Mouse (Mus musculus): ENCODE results near the gene Aacs.
"Not testable (repeated sequence)": the region's sequence is repeated elsewhere in the genome, so short reads cannot be mapped to it uniquely, and the experiment has no call there.

Aacs gene

GRCm38 (mm10) chr5:125475601-125476285 is at the start of gene Aacs:
Gene Aacs, plus strand, starts transcription at chr5:125475814.
- DNase-seq (ENCODE audit: low spot score in 2 of 2) = peak; percentile 93 to 96

- no peak for DNase-seq (ENCODE audit: low spot score in 2 of 2)
Observed at GRCm38 (mm10) chr5:125426343-125426742, 49.3 kb upstream of the Aacs start.

GRCm38 (mm10) chr5:125432324-125432723 is 43.3 kb upstream of the Aacs start:
- DNase-seq (ENCODE audit: low spot score in 2 of 2) = not testable (repeated sequence)

- peak; percentile 86 to 90 for DNase-seq (ENCODE audit: low spot score in 2 of 2)
Observed at GRCm38 (mm10) chr5:125433793-125434337, 41.7 kb upstream of the Aacs start, which contains the start of gene Dhx37. Gene Dhx37, minus strand, starts transcription at chr5:125434121.

DNA sequence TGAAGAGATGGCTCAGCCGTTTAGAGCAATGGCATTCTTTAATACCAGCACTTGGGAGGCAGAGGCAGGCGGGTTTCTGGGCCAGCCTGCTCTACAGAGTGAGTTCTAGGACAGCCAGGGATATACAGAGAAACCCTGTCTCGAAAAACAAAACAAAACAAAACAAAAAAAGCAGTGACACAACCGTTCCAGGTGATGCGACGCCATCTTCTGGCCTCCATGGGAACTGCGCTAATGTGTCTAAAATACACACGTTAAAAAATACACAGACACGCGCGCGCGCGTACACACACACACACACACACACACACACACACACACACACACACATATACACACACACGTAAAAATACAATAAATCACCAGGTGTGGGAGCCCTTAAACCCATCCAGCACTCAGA is 41.3 kb upstream of the Aacs start:
- DNase-seq (ENCODE audit: low spot score in 2 of 2) = not testable (repeated sequence)

DNA sequence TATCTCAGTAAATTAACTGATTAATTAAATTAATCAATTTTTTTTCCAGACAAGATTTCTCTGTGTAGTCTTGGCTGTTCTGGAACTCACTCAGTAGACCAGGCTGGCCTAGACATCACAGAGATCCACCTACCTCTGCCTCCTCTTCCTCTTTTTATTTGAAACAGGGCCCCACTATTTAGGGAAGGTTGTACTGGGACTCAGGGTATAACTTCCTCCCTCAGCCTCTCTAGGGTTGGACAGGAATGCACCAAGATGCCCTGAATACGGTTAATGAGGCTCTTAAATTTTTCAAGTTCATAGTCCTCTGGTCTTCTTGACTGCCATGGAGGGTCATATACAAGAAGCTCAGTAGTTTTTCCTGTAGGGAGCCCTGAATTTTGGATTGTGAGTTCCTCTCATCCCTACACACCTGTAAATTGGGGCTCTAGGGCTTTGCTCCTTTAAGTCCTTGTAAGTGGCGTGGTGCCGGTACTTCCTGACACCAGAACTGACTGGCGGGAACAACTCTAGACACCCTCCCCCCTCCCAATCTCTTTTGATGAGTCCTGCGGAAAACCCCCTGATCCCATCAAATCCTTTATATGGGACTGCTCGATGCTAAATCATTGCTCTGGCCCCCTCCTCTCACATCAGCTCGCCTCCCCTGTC is 34.9 kb upstream of the Aacs start:
- DNase-seq (ENCODE audit: low spot score in 2 of 2) = no peak

- peak in 1 of 2 experiments; percentile 37 for DNase-seq (ENCODE audit: low spot score in 2 of 2)
Observed at GRCm38 (mm10) chr5:125441234-125442114, 34.1 kb upstream of the Aacs start, which contains the start of gene Bri3bp. Gene Bri3bp, plus strand, starts transcription at chr5:125441568.

GRCm38 (mm10) chr5:125442136-125442995 is 33.2 kb upstream of the Aacs start:
- DNase-seq (ENCODE audit: low spot score in 2 of 2) = no peak

GRCm38 (mm10) chr5:125443335-125443734 is 32.3 kb upstream of the Aacs start:
- DNase-seq (ENCODE audit: low spot score in 2 of 2) = no peak

GRCm38 (mm10) chr5:125443915-125444314 is 31.7 kb upstream of the Aacs start:
- DNase-seq (ENCODE audit: low spot score in 2 of 2) = no peak

- no peak for DNase-seq (ENCODE audit: low spot score in 2 of 2)
Observed at GRCm38 (mm10) chr5:125444554-125444953, 31.1 kb upstream of the Aacs start.

GRCm38 (mm10) chr5:125446344-125446743 is 29.3 kb upstream of the Aacs start:
- no peak for DNase-seq (ENCODE audit: low spot score in 2 of 2)

DNA sequence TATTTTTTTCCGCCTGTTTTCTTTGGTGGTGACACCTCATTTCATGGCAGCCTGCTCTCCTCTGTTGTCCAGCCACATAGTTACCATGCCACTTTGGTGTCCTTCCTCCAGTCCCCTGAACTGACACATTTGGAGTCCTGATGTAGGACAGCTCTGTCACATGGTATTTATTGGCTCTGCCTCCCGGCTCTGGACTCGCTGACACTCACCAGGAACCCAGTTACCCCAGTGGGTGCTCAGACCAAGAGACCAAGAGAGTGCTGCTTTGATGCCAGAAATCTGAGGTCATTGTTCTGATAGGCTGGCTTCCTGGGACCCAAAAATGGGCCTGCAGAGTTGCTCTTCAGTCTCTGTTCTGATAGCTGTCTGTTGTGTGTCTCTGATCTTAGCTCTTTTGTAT is 27.6 kb upstream of the Aacs start:
- DNase-seq (ENCODE audit: low spot score in 2 of 2) = no peak

DNA sequence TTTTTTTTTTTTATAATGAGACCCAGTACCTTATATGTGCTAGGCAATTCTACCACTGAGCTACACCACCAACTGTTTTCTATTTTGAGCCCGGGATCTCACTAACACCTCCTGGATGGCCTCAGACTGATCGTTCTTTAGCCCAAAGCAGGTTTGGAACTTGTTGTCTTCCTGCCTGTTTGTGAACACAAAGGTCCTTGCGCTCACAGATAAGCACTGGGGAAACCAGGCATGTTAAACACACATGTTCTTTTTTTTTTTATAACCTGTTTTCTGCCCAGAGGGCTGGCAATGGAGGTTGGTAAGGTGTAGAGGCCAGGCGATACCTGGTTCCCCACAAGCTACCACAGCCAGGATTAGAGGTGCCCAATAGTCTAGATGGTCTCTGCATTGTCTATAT is 27.0 kb upstream of the Aacs start:
- no peak for DNase-seq (ENCODE audit: low spot score in 2 of 2)

DNA sequence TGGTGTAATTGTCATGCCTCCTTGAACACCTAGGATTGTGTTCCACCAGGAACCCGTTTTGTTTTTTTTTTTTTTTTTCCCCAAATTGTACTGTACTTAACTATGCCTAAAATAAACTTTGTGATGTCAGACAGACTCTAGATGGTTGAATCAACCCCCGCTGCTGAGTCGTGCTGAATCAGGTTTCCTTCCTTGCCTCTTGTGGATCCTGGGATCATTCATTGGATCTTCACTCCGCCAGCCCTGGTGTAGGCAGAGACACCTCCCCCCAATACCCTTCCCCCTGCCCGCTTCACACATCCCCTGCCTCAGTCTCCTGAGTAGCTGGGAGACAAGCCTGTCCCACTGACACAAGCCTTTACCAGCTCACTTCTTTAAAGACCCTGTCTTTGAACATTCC is 26.3 kb upstream of the Aacs start:
- no peak for DNase-seq (ENCODE audit: low spot score in 2 of 2)

DNA sequence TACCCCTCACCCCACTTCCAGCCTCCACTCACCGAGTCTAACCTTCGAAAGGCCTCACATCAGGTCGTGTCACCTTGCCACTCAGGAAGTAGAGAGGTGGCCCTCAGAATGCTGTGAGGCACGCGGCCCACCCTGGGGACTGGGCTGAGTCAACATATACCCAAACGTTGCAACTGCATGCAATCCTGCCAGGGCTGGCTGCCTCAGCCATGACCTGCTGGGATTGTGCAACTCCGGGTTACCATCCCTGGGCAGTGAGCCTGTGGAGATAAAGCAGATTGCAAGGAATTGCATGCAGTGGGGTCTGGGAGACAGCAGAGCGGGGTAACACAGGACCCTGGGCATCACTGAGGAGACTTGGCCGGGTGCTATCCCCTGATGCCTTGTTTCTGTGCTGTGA is 23.0 kb upstream of the Aacs start:
- DNase-seq (ENCODE audit: low spot score in 2 of 2) = no peak

GRCm38 (mm10) chr5:125456100-125456499 is 19.5 kb upstream of the Aacs start:
- no peak for DNase-seq (ENCODE audit: low spot score in 2 of 2)

GRCm38 (mm10) chr5:125457538-125457937 is 18.1 kb upstream of the Aacs start:
- DNase-seq (ENCODE audit: low spot score in 2 of 2) = no peak

DNA sequence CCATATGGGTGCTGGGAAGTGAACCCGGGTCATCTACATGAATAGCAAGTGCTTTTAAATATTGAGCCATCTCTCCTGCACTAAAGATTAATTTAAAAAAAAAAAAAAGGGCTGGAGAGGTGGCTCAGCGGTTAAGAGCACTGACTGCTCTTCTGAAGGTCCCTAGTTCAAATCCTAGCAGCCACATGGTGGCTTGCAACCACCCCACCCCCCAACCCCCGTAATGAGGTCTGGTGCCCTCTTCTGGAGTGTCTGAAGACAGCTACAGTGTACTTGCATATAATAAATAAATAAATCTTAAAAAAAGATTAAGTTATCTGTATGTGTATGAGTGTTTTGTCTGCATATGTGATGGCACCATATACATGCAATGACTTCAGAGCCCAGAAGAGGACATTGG is 15.0 kb upstream of the Aacs start:
- DNase-seq (ENCODE audit: low spot score in 2 of 2) = no peak

DNA sequence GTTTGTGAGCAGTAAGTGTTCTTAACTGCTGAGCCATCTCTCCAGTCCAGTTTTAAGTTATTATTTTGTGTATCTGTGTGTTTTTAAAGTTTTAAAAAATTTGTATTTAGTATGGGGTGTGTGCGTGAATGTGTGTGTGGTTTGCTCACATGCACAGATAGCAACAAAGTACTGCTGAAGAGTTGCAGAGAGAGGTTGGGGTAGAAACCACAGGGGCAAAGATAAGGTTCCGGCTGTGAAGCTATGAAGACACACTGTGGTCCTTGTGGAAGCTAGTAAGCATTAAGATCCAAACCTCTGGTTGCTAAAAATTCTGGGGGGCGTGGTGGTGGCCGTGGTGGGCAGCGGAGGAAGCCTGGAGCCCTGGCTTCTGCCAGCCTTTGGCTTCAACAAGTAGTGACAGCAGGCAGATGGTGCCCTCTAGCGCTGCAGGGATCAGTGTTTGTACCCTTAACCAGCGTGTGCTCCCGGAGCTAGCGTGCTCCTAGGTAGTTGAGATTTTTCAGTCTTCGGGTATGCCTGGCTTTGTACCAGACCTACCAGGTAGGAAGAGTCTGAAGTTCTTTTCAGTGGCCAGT is 13.7 kb upstream of the Aacs start:
- DNase-seq (ENCODE audit: low spot score in 2 of 2) = no peak

- no peak for DNase-seq (ENCODE audit: low spot score in 2 of 2)
Observed at GRCm38 (mm10) chr5:125465192-125465591, 10.4 kb upstream of the Aacs start.

All from frontal cortex, postnatal 14 days (tissue).